Mouse (Mus musculus): ENCODE data around the gene Rasgef1b.

Rasgef1b gene

GRCm38 (mm10) chr5:99575897-99576296 lies 153.0 kb downstream of the Rasgef1b start:
- in situ Hi-C loops (cut with MboI; ENCODE audit: low pct_unique_long_range_greater_than_20kb in 1 of 2, low sequenced_read_pairs in 2 of 2, unreplicated experiment in 1 of 2) = loop anchor here (25.0 kb wide), 1 partner anchor 364 kb away; no protein-coding TSS in a partner anchor

GRCm38 (mm10) chr5:99564501-99565323 lies 164.2 kb downstream of the Rasgef1b start:
- in situ Hi-C loops (cut with MboI; ENCODE audit: low pct_unique_long_range_greater_than_20kb in 1 of 2, low sequenced_read_pairs in 2 of 2, unreplicated experiment in 1 of 2) = no loop called here

GRCm38 (mm10) chr5:99562096-99562495 lies 166.8 kb downstream of the Rasgef1b start:
- in situ Hi-C loops (cut with MboI; ENCODE audit: low pct_unique_long_range_greater_than_20kb in 1 of 2, low sequenced_read_pairs in 2 of 2, unreplicated experiment in 1 of 2) = no loop called here

- in situ Hi-C loops (cut with MboI; ENCODE audit: low pct_unique_long_range_greater_than_20kb in 1 of 2, low sequenced_read_pairs in 2 of 2, unreplicated experiment in 1 of 2) = no loop called here
These were observed 169.1 kb downstream of the Rasgef1b start for GRCm38 (mm10) chr5:99559814-99560213.

- in situ Hi-C loops (cut with MboI; ENCODE audit: low pct_unique_long_range_greater_than_20kb in 1 of 2, low sequenced_read_pairs in 2 of 2, unreplicated experiment in 1 of 2) = no loop called here
These were observed 170.6 kb downstream of the Rasgef1b start for GRCm38 (mm10) chr5:99558231-99558630.

- in situ Hi-C loops (cut with MboI; ENCODE audit: low pct_unique_long_range_greater_than_20kb in 1 of 2, low sequenced_read_pairs in 2 of 2, unreplicated experiment in 1 of 2) = no loop called here
These were observed 176.2 kb downstream of the Rasgef1b start for GRCm38 (mm10) chr5:99552645-99553044.

GRCm38 (mm10) chr5:99544664-99545494 lies 184.0 kb downstream of the Rasgef1b start:
- in situ Hi-C loops (cut with MboI; ENCODE audit: low pct_unique_long_range_greater_than_20kb in 1 of 2, low sequenced_read_pairs in 2 of 2, unreplicated experiment in 1 of 2) = no loop called here

- in situ Hi-C loops (cut with MboI; ENCODE audit: low pct_unique_long_range_greater_than_20kb in 1 of 2, low sequenced_read_pairs in 2 of 2, unreplicated experiment in 1 of 2) = no loop called here
These were observed 186.7 kb downstream of the Rasgef1b start for GRCm38 (mm10) chr5:99541999-99542765.

- in situ Hi-C loops (cut with MboI; ENCODE audit: low pct_unique_long_range_greater_than_20kb in 1 of 2, low sequenced_read_pairs in 2 of 2, unreplicated experiment in 1 of 2) = no loop called here
These were observed 187.5 kb downstream of the Rasgef1b start for GRCm38 (mm10) chr5:99541321-99541895.

GRCm38 (mm10) chr5:99533416-99533815 lies 195.4 kb downstream of the Rasgef1b start:
- in situ Hi-C loops (cut with MboI; ENCODE audit: low pct_unique_long_range_greater_than_20kb in 1 of 2, low sequenced_read_pairs in 2 of 2, unreplicated experiment in 1 of 2) = no loop called here

- in situ Hi-C loops (cut with MboI; ENCODE audit: low pct_unique_long_range_greater_than_20kb in 1 of 2, low sequenced_read_pairs in 2 of 2, unreplicated experiment in 1 of 2) = no loop called here
These were observed 202.1 kb downstream of the Rasgef1b start for GRCm38 (mm10) chr5:99526797-99527201.

- in situ Hi-C loops (cut with MboI; ENCODE audit: low pct_unique_long_range_greater_than_20kb in 1 of 2, low sequenced_read_pairs in 2 of 2, unreplicated experiment in 1 of 2) = no loop called here
These were observed 203.2 kb downstream of the Rasgef1b start for GRCm38 (mm10) chr5:99525649-99526048.

- in situ Hi-C loops (cut with MboI; ENCODE audit: low pct_unique_long_range_greater_than_20kb in 1 of 2, low sequenced_read_pairs in 2 of 2, unreplicated experiment in 1 of 2) = no loop called here
These were observed 206.1 kb downstream of the Rasgef1b start for GRCm38 (mm10) chr5:99522571-99523269.

GRCm38 (mm10) chr5:99521411-99521810 lies 207.5 kb downstream of the Rasgef1b start:
- in situ Hi-C loops (cut with MboI; ENCODE audit: low pct_unique_long_range_greater_than_20kb in 1 of 2, low sequenced_read_pairs in 2 of 2, unreplicated experiment in 1 of 2) = no loop called here

- in situ Hi-C loops (cut with MboI; ENCODE audit: low pct_unique_long_range_greater_than_20kb in 1 of 2, low sequenced_read_pairs in 2 of 2, unreplicated experiment in 1 of 2) = no loop called here
These were observed 209.3 kb downstream of the Rasgef1b start for GRCm38 (mm10) chr5:99519556-99519955.

- in situ Hi-C loops (cut with MboI; ENCODE audit: low pct_unique_long_range_greater_than_20kb in 1 of 2, low sequenced_read_pairs in 2 of 2, unreplicated experiment in 1 of 2) = no loop called here
These were observed 209.8 kb downstream of the Rasgef1b start for GRCm38 (mm10) chr5:99519023-99519422.

- in situ Hi-C loops (cut with MboI; ENCODE audit: low pct_unique_long_range_greater_than_20kb in 1 of 2, low sequenced_read_pairs in 2 of 2, unreplicated experiment in 1 of 2) = no loop called here
These were observed 212.7 kb downstream of the Rasgef1b start for GRCm38 (mm10) chr5:99516207-99516606.

- in situ Hi-C loops (cut with MboI; ENCODE audit: low pct_unique_long_range_greater_than_20kb in 1 of 2, low sequenced_read_pairs in 2 of 2, unreplicated experiment in 1 of 2) = no loop called here
These were observed 213.1 kb downstream of the Rasgef1b start for GRCm38 (mm10) chr5:99515764-99516163.
